Mouse (Mus musculus): ENCODE results near the gene Adap1.

GRCm38 (mm10) chr5:139286142-139286941 lies 39.1 kb downstream of the Adap1 start:
- TF ChIP-seq CTCF (IDR thresholded peaks at IDR 0.05; ENCODE audit: borderline replicate concordance, insufficient read depth, low read depth, low read length) (no peak), POLR2A (IDR thresholded peaks at IDR 0.05; ENCODE audit: borderline replicate concordance, insufficient read depth, low read length) (no peak)
